Mouse (Mus musculus) mesoderm, embryonic 11.5 days (tissue): ENCODE measurements at regions not wholly inside any gene's neighbourhood (a gene's known extent, or its start where the extent isn't known, plus 50 kb on each side); places are given as distances from the start of the nearest gene placed in this dataset.

Experiments
- DNase-seq: peaks from one replicate; pipeline ENCODE4 v3.0.0-alpha.2; 2012; ENCODE audit warnings: low read depth, low spot score

DNA sequence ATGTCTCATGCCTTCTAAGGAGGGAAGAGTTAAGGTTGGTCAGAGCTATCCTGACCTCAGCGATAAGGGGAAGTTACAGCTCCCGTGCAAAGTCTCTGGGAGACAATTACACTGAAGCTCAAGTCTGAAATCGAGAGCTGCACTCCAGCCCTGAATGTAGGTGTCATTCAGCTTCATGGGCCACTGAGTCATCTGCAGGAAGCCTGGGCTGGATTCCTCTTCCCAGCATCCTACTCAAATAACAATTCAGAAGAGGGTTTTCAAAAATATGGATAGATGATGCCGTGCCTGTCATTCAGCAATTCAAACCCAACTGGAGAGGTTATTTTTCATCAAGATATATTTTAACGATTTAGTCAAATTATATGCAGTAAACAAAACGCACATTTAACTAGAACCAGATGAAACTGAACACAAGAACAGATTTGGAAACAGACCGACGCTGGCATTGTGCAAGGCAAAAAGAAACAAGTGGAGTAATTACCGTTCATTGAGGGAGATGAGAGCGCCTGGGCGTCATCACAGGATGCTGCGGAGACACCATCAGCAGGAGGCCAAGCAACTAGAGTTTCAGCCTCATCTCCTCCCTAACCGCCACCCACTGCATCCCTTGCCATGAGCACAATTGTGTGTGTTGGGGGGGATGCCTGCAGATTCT, 57.8 kb upstream of the Cfap46 start:
- no peak for DNase-seq

DNA sequence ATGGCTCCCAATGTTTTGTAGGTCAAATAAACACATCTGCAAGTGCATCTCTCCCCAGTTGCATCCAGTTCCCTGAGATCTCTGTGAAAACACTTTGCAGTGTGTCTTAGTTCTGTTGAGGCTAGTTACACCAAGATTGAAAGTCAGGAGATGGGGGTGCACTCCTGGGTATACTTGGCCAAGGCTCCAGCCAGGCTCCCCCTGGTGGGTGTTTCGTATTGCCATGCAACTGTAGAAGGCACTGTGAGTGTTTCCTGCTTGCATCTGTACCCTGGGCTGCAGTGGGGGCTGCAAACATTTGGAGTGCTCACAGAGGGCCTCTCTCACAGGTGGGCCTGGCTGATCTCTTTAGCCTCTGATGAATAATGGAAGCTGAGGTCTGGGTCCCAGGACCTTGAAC, 63.2 kb upstream of the Cfap46 start:
- peak; percentile 21 for DNase-seq

DNA sequence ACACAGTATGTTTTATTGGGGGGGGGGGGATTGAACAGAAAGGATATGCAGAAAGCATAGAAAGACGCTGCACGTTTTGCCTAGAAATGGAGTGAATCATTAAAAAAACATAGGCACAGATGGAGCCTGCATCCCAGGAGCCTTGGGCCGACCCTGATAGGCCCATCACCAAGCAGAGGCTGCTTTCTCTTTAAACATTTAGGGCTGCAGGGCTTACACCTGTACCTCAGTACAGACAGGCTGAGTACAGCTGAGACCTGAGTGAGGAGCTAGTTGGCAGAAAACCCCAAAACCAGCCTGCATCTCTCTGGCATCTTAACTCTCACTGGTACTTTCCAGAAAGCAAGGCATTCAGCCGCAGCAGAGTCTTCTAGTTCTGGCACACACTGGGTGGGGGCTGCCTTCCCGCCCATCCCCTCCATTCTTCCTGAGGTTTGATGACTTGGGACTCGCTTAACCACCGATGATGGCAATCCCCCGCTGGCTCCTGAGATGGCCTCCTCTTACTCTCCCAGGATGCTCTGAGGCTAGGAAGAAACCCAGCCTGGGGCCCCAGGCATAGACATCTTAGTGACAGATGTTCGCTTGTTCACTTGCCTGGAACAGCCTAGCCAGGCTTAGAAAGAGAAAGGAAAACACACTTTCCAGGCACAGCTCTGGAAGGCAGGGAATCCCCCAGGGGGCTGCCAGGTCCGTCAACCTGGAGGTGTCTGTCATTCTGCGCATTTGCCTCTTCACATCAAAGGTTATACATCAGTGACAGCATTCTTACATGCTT, 63.9 kb upstream of the Cfap46 start:
- peak; percentile 6 for DNase-seq

DNA sequence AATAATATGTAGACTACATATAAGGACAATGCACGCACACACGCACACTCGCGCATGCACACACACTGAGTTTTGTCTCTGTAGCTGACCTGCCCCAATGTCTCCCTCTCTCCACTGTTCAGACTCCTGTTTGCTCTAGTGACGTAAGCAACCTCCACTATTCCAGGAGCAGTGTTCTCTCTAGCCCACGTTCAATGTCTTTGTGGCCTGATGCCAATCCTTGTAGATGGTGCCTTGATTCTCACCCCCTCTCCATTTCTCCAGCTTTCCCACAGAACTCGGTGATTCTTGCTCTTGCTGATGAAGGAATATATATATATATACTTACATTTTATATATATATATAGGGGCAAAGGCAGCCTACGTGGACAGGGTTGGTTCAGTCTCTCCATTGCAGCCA, 71.4 kb upstream of the Cfap46 start:
- DNase-seq, result no peak

DNA sequence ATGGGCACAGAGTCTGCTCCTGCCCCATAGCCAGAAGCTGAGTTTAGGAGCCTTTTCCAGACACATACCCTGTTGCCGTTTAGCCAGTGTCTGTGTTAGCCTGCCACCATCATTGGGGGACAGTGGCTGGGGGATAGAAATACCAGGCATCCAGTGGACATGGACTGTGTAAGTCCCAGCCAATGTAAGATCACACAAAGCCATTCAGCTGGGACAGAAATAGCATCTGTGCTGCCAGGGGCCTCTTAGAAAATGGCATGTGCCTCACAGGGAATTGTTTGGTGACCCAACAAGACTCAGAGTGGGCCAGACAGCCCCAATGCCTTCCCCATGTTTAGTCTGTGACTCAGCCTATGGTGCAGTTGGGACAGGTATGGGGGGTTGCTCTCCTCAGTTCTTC, 71.5 kb upstream of the Adgra1 start:
- DNase-seq, result no peak

DNA sequence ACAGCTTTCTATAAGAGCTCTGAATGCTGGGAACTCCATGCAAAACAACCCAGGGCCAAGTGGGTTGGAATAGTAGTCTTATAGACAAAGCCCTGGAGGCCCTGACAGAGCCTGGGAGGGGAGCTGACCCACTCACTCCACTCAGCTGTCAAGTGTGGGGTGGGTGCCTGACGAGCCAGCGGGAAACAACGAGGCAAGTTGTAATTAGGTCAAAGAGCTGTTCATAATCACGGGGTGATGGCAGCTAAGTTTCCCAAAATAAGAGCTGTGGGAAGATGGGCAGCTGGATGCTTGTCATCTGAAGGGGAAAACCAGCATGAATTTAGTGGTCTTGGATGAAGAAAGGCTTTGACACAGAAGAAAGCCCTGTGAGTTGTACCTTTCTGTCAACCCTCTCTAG, 70.7 kb upstream of the Adgra1 start:
- DNase-seq, result no peak

DNA sequence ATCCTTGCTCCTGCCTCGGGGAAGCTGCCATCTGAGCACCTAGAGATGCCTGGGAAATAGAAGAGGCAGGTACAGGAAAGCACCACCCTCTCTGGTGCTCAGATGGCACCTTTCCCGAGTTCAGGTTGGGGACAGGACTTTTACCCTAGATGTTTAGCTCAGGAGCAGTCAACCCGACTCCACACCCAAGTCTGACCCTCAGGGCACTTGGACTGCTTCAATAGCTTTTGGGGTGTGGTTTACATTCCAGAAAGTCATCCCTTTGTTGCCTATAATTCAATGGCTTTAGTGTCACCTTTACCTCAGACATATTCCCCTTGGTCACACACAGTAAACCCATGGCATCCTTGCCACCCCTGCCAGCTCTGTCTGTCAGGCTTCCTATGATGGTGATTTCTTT, 67.7 kb upstream of the Adgra1 start:
- DNase-seq, result no peak

DNA sequence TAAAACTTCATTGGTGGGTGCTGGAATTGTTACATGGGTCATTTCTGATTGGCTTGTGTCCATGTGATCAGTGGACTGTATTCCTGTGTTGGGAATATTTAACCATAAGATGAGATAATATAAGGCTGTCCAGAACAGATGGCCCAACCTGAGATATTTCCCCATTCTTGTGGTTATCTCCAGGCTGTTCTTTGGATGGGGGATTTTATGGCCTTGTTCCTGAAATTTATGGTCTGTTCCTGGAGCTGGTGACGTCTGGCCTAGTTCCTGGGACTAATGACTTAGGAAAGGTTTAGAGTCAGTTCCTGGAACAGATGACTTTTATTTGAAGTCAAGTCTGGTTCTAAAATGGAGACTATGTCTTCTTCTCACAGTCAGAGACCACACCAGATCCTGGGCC, 64.8 kb upstream of the Adgra1 start:
- DNase-seq, result no peak

DNA sequence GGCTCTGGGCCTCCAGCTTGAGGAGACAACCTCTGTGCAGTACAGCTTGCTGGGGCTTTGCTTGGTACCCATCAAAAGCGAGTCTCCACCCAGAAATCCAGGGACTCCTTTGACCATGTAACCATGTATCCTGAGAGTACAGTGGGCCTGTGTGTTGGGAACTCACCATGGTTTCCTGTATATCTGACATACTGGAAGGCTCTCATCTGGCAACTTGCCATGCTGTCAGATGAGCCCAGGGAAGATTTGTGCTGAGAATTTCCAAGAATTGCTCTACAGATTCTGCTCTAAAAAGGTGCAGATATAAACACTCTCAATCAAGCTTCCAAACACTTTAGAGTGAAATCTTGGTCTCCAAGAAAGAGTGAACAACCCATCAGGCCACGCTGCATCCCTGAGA, 56.7 kb upstream of the Adgra1 start:
- DNase-seq, result no peak

DNA sequence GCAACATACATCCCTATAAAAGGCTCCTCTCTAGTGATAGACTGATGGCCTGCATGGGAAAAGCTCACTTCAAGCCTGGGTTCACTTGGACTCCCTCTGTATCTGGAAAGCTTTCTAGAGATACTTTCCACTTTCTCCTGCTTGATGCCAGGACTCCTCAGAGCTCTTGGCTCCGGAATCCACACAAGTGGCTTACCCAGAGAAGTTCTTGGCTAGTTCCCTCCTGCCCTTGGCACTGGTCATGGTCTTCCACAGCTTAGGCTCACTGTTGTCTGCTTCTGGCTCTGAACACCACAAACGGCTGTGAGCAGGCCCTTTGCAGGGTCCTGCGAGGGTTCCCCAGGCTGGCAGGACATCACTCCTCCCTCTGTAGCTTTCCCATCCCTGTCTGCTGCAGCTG, 54.1 kb upstream of the Adgra1 start:
- no peak for DNase-seq

DNA sequence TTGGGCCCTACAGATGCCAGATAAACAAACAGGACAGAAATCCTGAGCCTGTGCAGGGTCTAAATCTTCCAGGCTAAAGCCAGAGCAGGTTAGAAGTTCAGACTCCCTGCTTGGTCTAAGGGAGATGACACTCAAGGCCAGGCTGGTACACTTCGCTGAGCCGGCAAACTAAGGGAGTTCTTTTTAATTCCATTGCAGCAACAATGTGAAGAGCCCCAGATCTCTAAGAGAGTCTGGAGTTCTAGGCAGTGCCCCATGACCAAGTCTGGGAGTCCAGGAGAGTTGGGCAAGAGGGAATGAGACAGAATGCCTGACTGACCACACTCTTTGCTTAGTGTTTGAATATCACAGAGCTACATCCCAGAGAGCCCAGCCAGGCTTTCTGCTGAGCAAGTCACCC, 52.5 kb upstream of the Adgra1 start:
- DNase-seq, result no peak
